Mouse (Mus musculus) CH12.LX (cell line): ENCODE results near the gene Srrm3.

Experiments used
- CTCF ChIP-seq, 2 experiments: IDR thresholded peaks in 1 of 2; conservative IDR thresholded peaks in 1 of 2; 2 replicates each; pipeline ENCODE4 v1.5.1; 2011 to 2012; ENCODE audit warnings: low read depth in 2 of 2, low read length in 2 of 2, improper control_type of control experiment in 1 of 2, inconsistent platforms in 1 of 2, mild to moderate bottlenecking in 1 of 2, moderate library complexity in 1 of 2
- EP300 ChIP-seq: IDR thresholded peaks from 2 replicates; pipeline ENCODE4 v1.6.1; 2011; ENCODE audit warnings: low read length, improper control_type of control experiment
- JUN ChIP-seq: IDR thresholded peaks from 2 replicates; pipeline ENCODE4 v1.6.1; 2011; ENCODE audit warnings: low read depth, mild to moderate bottlenecking, low read length, improper control_type of control experiment, moderate library complexity; ENCODE audit not compliant: insufficient read depth
- MAX ChIP-seq: IDR thresholded peaks from 2 replicates; pipeline ENCODE4 v1.6.1; 2011; ENCODE audit warnings: low read length, improper control_type of control experiment
- MAZ ChIP-seq: IDR thresholded peaks from 2 replicates; pipeline ENCODE4 v1.6.1; 2012; ENCODE audit warnings: low read depth, mild to moderate bottlenecking, inconsistent platforms, low read length, improper control_type of control experiment, moderate library complexity
- MYC ChIP-seq: IDR thresholded peaks from 2 replicates; pipeline ENCODE4 v1.6.1; 2011; ENCODE audit warnings: low read depth, mild to moderate bottlenecking, improper control_type of control experiment, low read length
- USF1 ChIP-seq: IDR thresholded peaks from 2 replicates; pipeline ENCODE4 v1.6.1; 2014; ENCODE audit warnings: low read depth, mild to moderate bottlenecking, inconsistent platforms, low read length, improper control_type of control experiment
- ZKSCAN1 ChIP-seq: IDR thresholded peaks from 2 replicates; pipeline ENCODE4 v1.6.1; 2012; ENCODE audit warnings: low read depth, inconsistent platforms, low read length, improper control_type of control experiment, borderline replicate concordance
- ZNF384 ChIP-seq: IDR thresholded peaks from 2 replicates; pipeline ENCODE4 v1.6.1; 2012; ENCODE audit warnings: low read depth, low read length, improper control_type of control experiment, inconsistent platforms

- TF ChIP-seq ZNF384 (no peak), JUN (no peak), EP300 (no peak), CTCF (conservative IDR thresholded peaks at IDR 0.05 in 1 of 2, IDR thresholded peaks at IDR 0.05 in 1 of 2; ENCODE audit: low read depth in 2 of 2, low read length in 2 of 2) (no peak), MAZ (no peak), ZKSCAN1 (no peak), MAX (no peak), USF1 (no peak), MYC (no peak)
These were observed 102.3 kb downstream of the Srrm3 start for GRCm38 (mm10) chr5:135908989-135909388.
